Mouse (Mus musculus) spleen, adult 2 months (tissue): ENCODE measurements around the gene Selenbp1. TPM values are rescaled to one million over a fixed set of nuclear protein-coding genes. Genes with fewer than 3 reads are reported as not detected.
"Not testable (repeated sequence)": the region's sequence is repeated elsewhere in the genome, so short reads cannot be mapped to it uniquely, and the experiment has no call there.

Source experiments
- DNase-seq, 2 experiments: peaks; one replicate each; pipeline versions ENCODE4 v3.0.0 to v3.0.0-alpha.2; 2012 to 2021; ENCODE audit warnings: low spot score in 2 of 2, low read depth in 1 of 2
- H3K27ac ChIP-seq: fragments of 200-500 bp; 2 replicates; pipeline ENCODE4 v1.5.1; 2012; ENCODE audit warnings: low read length, inconsistent platforms; ENCODE audit not compliant: insufficient read depth
- H3K27me3 ChIP-seq: fragments of 200-500 bp; 2 replicates; pipeline ENCODE4 v1.6.1; 2012; ENCODE audit warnings: mild to moderate bottlenecking, moderate library complexity, low read length, inconsistent platforms; ENCODE audit not compliant: control insufficient read depth, insufficient read depth
- H3K36me3 ChIP-seq: fragments of 200-500 bp; 2 replicates; pipeline ENCODE4 v1.6.1; 2012; ENCODE audit warnings: mild to moderate bottlenecking, low read length, inconsistent platforms; ENCODE audit not compliant: control insufficient read depth, insufficient read depth
- H3K4me1 ChIP-seq: fragments of 200-500 bp; 2 replicates; pipeline ENCODE4 v1.6.1; 2011; ENCODE audit warnings: inconsistent platforms; ENCODE audit not compliant: control insufficient read depth, insufficient read depth, insufficient read length
- H3K4me3 ChIP-seq: fragments of 200-500 bp; 2 replicates; pipeline ENCODE4 v1.5.1; 2011; ENCODE audit warnings: mild to moderate bottlenecking, inconsistent platforms; ENCODE audit not compliant: insufficient read depth, insufficient read length; ENCODE audit errors: extremely low read depth
- CTCF ChIP-seq: fragments of 200-500 bp; IDR thresholded peaks from 2 replicates; pipeline ENCODE4 v1.5.1; 2011; ENCODE audit warnings: mild to moderate bottlenecking, inconsistent platforms; ENCODE audit not compliant: insufficient read depth, insufficient read length, insufficient replicate concordance; ENCODE audit errors: extremely low read depth
- POLR2A ChIP-seq: fragments of 200-500 bp; IDR thresholded peaks from 2 replicates; pipeline ENCODE4 v1.6.1; 2011; ENCODE audit warnings: low read depth, low read length, inconsistent platforms
- WGBS: fragments of 180-500 bp; shearing (Covaris S2); methylation state at CpG from one replicate; pipeline ENCODE4 v1.1.7; 2018; 5-methylcytosine and 5-hydroxymethylcytosine counted together
- polyA plus RNA-seq: library from polyadenylated mRNA; depleted of rRNA; stranded (reverse); fragments of >200 nt; gene quantifications from 2 replicates; pipeline ENCODE4 v1.2.3, GENCODE M21; 2012; rRNA removed

Selenbp1 gene
- 34.9 and 35.4 TPM in 2 replicates for polyA plus RNA-seq

- 6% methylated on average over 16 of the region's 16 CpGs for WGBS
- no peaks in the 10 kb centered on the region for H3K36me3 ChIP-seq
- H3K27ac ChIP-seq: peak within 1 kb of the TSS; percentile 75
- no peaks in the 10 kb centered on the region for H3K27me3 ChIP-seq
- peak within 1 kb of the TSS; percentile 55 for H3K4me3 ChIP-seq
- TF ChIP-seq CTCF (no peak), POLR2A (peak; percentile 9; the same call in 1 of the 2 replicates)
- peak in 1 of 2 experiments; percentile 29 for DNase-seq
- H3K4me1 ChIP-seq: no peaks in the 10 kb centered on the region
These were observed at the start of gene Selenbp1 for GRCm38 (mm10) chr3:94932809-94933564. TSS of gene Selenbp1 (plus strand) at chr3:94933056.

DNA sequence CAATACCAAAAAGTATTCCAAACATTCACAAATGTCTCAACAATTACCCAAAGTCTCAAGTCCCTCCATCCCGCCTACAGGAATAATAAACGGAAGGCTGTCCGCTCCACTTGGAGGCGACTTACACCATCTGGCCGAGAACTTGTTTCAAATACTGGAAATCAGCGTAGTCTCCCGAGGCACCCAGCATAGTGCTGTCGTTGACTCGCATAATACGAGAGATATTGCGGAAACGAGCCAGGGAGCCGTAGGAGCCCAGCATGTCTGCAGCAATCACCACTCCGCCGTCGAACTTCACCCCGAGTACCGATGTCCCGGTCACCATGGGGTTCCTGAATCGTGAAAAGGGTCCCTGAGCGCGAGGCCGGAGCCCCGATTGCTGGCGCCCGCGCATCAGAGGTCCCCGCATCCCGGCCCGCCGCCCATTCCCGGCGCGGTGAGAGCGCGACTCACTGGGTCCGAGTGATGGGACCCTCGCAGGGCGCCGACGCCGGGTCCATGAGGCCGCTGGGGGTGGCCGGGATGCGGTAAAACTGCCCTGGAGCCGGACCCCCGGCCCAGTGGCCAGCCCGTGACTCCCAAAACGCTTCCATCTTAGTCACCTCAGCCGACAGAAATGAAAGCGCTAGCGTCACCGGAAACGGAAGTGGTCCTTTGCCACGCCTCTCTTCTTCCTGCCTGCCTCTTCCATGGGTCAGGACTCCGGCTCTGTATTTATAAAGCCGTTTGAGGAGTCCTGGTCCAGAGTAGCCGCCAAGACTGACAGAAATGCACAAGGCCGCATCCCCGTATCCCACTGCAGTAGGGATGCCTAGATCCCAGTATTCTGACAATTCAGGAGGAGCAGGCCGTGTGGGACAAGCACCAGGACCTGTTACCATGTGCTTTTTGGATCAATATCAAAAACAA lies 46.3 kb upstream of the Selenbp1 start, which contains the start of gene Psmb4:
Gene Psmb4 (minus strand): TSS at position 646 of the 909 bp plus-strand sequence.
- peaks cover 5% of the 10 kb centered on the region; the same call in 1 of the 2 replicates for H3K4me1 ChIP-seq
- H3K4me3 ChIP-seq: peak within 1 kb of the TSS; percentile 77
- WGBS: 2% methylated on average over 61 of the region's 61 CpGs

GRCm38 (mm10) chr3:94888595-94888994 lies 44.3 kb upstream of the Selenbp1 start:
- H3K36me3 ChIP-seq: peaks cover 9% of the 10 kb centered on the region
- no peak for DNase-seq
- TF ChIP-seq POLR2A (no peak), CTCF (no peak)

More for the DNA sequence above, 46.3 kb upstream of the Selenbp1 start, which contains the start of gene Psmb4:
- Histone ChIP-seq H3K27ac (peak within 1 kb of the TSS; percentile 46; the same call in 1 of the 2 replicates), H3K36me3 (peaks cover 17% of the 10 kb centered on the region), H3K27me3 (no peaks in the 10 kb centered on the region)
- peak; percentile 76 to 78 for DNase-seq
- TF ChIP-seq CTCF (no peak), POLR2A (peak; percentile 65)

GRCm38 (mm10) chr3:94894076-94894475 lies 38.8 kb upstream of the Selenbp1 start:
- 73% methylated on average over 3 of the region's 3 CpGs for WGBS
- Histone ChIP-seq H3K27me3 (0 out of 2 replicates have a peak, but pooled peaks cover 1% of the 10 kb centered on the region), H3K36me3 (no peaks in the 10 kb centered on the region), H3K4me1 (no peaks in the 10 kb centered on the region), H3K27ac (no peak overlapping the region), H3K4me3 (no peak overlapping the region)
- no peak for TF ChIP-seq POLR2A
- TF ChIP-seq CTCF: no peak
- DNase-seq: no peak

More at GRCm38 (mm10) chr3:94888595-94888994, 44.3 kb upstream of the Selenbp1 start:
- Histone ChIP-seq H3K4me1 (peaks cover 5% of the 10 kb centered on the region; the same call in 1 of the 2 replicates), H3K4me3 (no peak overlapping the region), H3K27me3 (no peaks in the 10 kb centered on the region), H3K27ac (no peak overlapping the region)

DNA sequence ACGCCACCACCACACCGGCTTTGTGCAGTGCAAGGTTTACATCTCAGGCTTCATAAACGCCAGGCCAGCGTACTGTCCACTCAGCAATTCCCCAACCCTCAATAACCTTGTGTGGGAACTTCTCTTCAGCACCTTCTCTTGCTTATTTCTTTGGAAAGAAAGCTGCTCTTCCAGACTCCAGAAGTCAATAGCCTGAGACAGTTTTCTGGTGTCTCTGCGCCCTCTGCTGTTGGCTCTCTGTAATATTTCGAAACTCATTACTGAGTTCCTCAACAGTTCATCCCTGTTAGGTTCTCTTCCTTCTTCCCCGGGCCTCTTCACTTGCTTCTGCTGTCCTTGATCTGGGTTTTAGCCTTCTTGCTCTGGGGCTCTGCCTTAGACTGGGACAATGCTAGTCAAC lies 30.1 kb upstream of the Selenbp1 start:
- 23% methylated on average over 7 of the region's 7 CpGs for WGBS
- DNase-seq: peak in 1 of 2 experiments; percentile 44
- Histone ChIP-seq H3K4me3 (no peak overlapping the region), H3K27ac (no peak overlapping the region), H3K36me3 (no peaks in the 10 kb centered on the region), H3K27me3 (no peaks in the 10 kb centered on the region), H3K4me1 (no peaks in the 10 kb centered on the region)
- TF ChIP-seq CTCF: peak; percentile 39; the same call in 1 of the 2 replicates
- no peak for TF ChIP-seq POLR2A

DNA sequence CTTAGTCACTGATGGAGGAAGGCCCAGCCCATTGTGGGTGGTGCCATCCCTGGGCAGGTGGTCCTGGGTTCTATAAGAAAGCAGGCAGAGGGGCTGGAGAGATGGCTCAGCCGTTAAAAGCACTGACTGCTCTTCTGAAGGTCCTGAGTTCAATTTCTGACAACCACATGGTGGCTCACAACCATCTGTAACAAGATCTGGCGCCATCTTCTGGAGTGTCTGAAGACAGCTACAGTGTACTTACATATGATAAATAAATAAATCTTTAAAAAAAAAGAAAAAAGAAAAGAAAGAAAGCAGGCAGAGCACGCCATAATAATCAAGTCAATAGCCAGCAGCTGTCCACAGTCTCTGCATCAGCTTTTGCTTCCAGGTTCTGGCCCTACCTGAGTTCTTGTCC lies 28.1 kb upstream of the Selenbp1 start:
- not testable (repeated sequence) for H3K27me3 ChIP-seq, H3K36me3 ChIP-seq, H3K4me1 ChIP-seq, DNase-seq, H3K4me3 ChIP-seq, H3K27ac ChIP-seq
- WGBS: 73% methylated on average over 3 of the region's 3 CpGs
